Comparison of ENCODE assay signal across 9 mouse cellular contexts in genomic region chr3:28558328-28558871, GRCm38 (mm10).
DNase-seq lines count a peak whose midpoint lies in the region; TF ChIP-seq lines count a peak whose summit lies in the region.
"Had no signal": no experiment of that assay in that cellular context is flagged by ENCODE, and none has a peak within 500 bp of the region (broad histone marks: within the 10 kb centered on the region; RNA-seq: fewer than 3 reads in every experiment).

No protein-coding gene starts in this region.

- TF ChIP-seq CTCF in brain, embryonic 14.5 days (IDR thresholded peaks at IDR 0.05; ENCODE audit: borderline replicate concordance, extremely low read depth, insufficient read depth, insufficient read length): no peak

- DNase-seq in gastrocnemius, postnatal 10 days: peak; percentile 15
- DNase-seq in gastrocnemius, adult 8-10 months (ENCODE audit: low spot score in 2 of 2): no peak
- DNase-seq in brain, embryonic 14.5 days (ENCODE audit: low read depth): peak; percentile 88
- peak; percentile 75 to 83 for DNase-seq in frontal cortex, adult 2 months (ENCODE audit: extremely low spot score in 1 of 2, low spot score in 1 of 2)
- DNase-seq in left cerebral cortex, postnatal 4 days: peak; percentile 64
- DNase-seq in right cerebral cortex, postnatal 36 days (ENCODE audit: low spot score in 2 of 2): peak; percentile 75 to 82
- no peak for DNase-seq in thymus, postnatal 10 days (ENCODE audit: low spot score in 2 of 2)
- no peak for DNase-seq in spleen, postnatal 10 days (ENCODE audit: low spot score in 2 of 2)
- DNase-seq: liver, embryonic 13.5 days had no signal

- intact Hi-C loops in left cerebral cortex, postnatal 4 days (cut with DNase I): loop anchor here (10.0 kb wide), 3 partner anchors 224 to 394 kb away; partner anchors contain the start of gene Tnik

- no peak for TF ChIP-seq POLR2A in brain, embryonic 14.5 days (IDR thresholded peaks at IDR 0.05; ENCODE audit: borderline replicate concordance, extremely low read depth, insufficient read depth, insufficient read length, poor library complexity, severe bottlenecking)

Comparison
In these comparisons a context has a peak if more than half of its experiments do, and no peak if none do; other contexts are left out.
1. DNase-seq: peak in gastrocnemius, postnatal 10 days (single experiment), brain, embryonic 14.5 days (single experiment), frontal cortex, adult 2 months (2 of 2), left cerebral cortex, postnatal 4 days (single experiment) and right cerebral cortex, postnatal 36 days (2 of 2); none in gastrocnemius, adult 8-10 months (0 of 2), thymus, postnatal 10 days (0 of 2) and spleen, postnatal 10 days (0 of 2).